Mouse (Mus musculus) kidney, adult 8-10 months (tissue): ENCODE measurements around the gene Vars.
"Not testable (repeated sequence)": the region's sequence is repeated elsewhere in the genome, so short reads cannot be mapped to it uniquely, and the experiment has no call there.

Source experiments
- DNase-seq, 2 experiments: peaks; one replicate each; pipeline ENCODE4 v3.0.0; 2022

Vars gene

GRCm38 (mm10) chr17:35026206-35026605 lies 25.4 kb downstream of the Vars start:
- no peak for DNase-seq

DNA sequence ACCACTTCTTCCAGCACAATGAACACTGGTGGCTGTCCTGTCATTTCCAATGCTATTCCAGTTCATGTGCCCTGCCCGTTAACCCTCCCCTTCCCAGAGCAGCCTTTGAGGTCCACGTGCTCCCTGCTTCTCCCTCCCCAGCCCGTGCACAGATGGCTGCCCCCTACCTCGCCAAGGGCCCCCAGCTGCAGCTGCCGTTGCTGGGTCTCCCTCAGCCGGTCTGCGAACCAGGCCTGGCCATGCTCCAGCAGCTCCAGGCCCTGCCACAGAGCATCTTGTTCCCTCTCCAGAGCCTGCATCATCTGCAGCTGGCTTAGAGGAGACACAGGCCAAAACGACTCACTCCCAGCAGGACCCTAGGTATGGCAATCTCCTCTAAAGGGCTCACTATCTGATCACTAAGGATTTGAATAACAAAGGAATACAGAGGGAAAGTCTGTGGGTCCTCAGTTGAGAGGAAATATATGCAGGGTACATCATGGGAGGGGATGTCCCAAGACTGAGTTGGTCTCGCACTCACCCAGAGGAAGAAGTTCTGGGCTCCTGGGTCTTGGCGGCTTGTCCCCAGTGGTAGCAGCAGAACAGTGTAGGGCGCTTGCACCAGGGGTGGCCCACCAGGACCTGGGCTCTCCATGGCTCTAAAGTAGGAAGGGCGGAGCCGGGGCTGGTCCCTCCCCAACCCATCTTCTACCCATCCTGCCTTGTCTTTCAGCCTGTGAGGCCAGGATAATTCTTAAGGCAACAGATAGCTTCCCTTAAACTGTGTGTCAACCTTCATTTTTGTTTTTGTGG lies 26.7 kb downstream of the Vars start, which contains the start of gene Sapcd1:
Gene Sapcd1, minus strand, starts transcription at position 740 of the 792 bp plus-strand sequence.
- no peak for DNase-seq

DNA sequence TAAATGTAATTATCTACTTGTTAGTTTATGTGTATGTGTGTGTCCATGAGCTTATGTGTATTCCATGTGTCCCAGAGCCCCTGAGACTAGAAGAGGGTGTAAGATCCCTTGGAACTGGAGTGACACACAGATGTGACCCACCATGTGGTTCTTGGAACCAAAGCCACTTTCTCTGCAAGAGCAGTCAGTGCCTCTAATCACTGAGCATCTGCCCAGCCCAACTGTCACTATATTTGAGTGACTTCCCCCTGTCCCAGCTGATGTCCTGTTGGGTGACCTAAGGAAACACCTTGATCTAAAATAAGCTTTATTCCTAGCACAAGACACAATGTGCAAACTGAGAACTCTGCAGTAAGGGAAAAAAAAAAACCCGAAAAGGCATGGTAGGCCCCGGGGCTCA lies 27.5 kb downstream of the Vars start:
- DNase-seq = no peak

- DNase-seq = no peak
Measured at GRCm38 (mm10) chr17:35029691-35030532, 29.1 kb downstream of the Vars start.

DNA sequence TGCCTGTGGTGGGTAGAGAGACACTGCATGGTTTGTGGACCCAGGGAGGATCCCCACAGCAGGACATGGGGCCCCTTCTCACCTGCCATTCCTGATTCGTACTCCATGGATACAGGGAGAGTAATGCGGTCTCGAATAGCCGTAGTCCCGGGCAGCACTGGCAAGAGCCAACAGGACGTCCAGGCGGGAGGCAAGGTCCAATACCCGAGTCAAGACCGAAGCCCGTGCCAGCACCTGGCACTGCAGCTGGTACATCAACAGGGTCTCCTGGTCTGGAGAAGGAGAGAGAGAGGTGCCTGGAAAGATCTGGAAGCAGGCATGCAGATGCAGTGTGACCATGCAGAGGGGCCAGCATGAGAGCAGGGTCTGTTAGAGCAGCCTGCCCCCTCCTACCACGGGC lies 30.5 kb downstream of the Vars start:
- DNase-seq = no peak

DNA sequence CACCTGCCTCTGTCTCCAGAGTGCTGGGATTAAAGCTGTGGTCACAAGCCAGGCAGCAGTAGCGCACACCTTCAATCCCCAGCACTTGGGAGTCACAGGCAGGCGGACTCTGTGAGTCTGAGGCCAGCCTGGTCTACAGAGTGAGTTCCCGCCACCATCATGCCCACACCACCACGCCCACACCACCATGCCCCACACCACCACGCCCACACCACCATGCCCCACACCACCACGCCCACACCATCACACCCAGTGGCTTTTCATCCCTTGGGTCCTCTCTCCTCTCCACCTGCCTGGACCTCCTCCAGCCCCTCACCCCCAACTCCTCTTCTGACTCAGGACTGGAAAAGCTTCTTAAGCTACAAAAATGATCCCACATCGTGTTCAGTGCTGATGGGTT lies 31.1 kb downstream of the Vars start:
- no peak for DNase-seq

DNA sequence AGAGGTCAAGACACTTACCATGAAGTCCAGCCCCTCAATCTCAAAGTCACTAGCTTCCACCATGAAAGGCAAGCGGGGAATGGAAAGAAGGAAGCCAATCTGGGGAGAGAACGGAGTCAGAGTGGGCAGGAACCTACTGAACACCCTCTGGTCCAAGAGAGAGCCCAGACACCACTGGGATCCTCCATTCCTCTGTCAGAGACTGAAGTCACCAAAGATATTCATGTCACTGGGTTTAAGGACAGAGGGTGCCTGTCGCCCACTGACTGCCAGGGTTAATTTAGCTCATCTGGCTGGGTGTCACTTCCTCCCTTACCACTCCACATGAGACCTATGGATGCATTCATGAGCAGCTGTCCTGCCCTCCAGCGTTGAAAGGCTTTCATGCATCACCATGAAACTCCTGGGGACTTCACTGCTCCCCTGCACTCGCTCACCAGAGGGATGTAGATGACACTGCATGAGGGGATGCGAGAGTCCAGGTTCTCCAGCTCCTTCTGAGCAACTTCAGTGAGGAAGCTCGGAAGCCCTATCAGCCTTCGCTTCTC lies 31.6 kb downstream of the Vars start:
- no peak for DNase-seq

DNA sequence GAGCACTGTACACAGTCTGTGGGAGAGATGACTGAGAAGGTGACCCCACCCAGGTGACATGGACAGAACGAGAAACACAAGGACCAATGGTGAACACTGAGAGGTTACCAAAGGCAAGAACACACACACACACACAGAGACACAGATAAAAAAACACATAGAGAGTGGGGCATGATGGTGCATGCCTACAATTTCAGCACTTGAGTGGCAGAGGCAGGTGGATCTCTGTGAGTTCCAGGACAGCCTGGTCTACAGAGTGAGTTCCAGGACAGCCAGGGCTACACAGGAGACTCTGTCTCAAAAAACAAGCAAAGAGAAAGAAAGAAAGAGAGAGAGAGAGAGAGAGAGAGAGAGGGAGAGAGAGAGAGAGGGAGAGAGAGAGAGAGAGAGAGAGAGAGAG lies 32.9 kb downstream of the Vars start:
- DNase-seq = not testable (repeated sequence)

- no peak for DNase-seq
Measured at GRCm38 (mm10) chr17:35034896-35035295, 34.1 kb downstream of the Vars start.

DNA sequence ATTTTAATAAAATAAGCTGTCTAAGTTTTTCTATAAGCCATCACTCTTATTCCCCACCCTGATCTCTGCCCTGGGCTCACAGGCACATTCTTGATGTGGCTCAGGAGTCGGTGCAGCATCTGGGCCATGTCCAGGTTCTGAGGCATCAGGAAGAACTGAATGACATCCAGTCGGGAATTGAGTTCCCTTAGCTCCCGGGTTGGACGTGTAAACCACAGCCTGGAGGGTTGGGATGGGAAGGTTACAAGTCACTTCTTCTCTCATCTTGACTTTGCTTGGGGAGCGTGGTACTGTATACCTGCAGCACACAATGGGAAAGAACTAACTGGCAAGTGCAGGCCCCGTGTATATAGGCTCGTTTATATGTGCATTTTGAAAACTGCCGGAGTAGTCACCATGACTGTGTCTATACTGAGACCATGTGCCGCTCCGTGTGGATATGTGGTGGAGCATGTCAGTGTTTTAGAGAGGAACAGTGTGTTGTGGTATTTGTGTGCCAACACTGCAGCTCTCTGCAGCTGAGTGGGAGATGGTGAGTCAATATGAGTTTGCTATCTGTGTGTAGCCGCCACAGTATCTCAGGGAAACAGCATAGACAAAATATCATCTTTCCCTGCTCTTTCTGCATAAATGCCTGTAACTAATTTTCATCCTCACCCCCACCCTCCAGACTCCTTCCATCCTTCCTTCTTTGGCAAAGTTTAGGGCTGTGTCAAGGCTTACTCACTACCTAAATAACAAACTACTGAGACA lies 38.5 kb downstream of the Vars start:
- DNase-seq = no peak

DNA sequence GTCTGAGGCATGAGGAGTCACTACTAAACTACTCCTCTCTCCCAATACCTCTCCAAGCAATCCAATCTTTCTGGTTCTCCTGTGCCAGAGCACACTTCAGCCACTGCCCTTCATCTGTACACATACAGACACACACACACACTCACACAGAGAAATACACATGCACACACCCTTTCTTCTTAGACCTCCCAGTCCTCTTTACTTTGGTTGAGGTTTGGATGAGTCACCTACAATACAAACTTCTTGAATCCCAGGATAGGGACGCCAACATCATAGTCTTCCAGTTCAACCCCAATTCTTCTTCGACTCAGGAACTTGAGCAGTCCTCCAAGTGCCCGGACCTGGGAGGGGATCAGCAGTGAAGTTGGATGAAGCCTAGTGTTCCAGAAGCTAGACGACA lies 43.0 kb downstream of the Vars start:
- no peak for DNase-seq

DNA sequence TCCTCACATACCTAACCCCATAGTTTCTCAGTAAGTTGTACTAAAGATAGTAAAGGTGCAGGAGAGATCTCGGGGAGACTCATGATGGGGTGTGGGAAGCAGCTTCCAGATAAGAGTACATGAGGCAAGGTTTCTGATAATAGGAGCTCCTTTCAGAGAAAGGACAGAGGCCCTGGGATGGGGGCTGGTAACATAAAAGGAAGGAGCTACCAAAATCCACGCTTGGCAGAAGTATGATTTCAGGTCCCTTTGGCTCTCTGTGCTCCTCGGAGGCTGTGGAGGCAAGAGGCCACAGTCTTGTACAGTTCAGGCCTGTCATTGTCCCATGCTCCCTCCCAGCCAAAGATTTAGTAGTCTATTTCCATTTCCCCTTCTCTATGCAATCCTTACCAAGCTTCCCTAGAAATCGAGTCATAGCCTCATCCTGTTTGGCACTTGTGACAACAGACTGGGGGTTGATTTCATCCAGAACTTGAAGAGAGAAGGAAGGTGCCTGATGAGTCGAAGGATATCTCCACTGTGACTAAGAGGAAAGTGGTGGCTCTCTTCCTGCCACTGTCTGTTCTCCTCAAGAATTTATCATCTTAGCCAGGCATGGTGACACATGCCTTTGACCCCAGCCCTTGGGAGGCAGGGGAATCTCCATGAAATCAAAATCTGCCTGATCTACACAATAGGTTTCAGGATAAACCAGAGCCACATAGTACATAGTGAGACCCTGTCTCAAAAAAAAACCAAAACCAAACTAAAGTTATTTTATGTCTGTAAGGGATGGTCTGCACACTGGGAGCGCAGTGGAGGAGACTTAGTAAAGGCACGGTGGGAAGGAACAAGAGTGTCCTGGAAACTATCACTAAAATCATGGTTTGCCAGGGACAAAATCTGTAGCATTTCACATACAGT lies 44.4 kb downstream of the Vars start:
- DNase-seq = no peak

DNA sequence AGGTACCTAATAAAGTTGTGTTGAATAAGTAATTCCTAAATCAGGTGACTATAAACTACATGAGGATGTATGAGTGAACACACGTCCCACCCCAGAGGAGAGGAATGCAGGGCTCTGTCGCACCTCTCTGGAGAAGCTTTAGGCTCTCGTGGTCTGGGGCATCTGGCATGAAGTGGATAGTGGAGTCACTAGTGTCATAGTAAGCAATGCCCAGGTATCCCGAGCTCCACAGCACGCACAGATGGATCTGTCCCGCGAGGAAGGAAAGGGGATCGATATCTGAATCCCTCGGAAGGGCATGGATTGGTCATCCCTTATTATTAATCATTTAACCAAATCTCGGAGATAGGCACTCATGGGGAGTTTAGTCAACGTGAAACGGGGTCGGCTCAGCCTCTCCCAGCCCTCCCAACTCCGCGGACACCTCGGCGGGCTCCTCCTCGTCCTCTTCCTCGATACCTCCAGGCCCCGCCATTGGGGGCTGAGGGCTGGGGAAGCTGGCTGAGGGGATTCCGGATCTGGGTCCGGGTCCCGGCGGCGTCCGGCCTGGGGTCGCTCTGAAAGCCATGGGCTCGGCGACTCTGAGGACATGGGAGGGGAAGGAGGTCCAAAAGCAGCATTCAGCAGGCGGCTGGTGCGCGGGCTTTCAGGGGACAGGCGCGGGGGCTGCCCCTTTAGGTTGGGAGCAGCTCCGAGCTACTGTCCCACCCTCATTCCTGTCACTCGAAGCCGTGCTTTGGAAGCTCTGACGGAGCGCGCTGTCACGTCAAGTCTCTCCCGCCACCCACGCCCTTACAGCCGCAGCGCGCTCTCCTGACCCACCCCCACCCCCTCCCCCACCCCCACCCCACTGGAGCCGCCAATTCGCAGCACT lies 45.3 kb downstream of the Vars start:
- DNase-seq = peak in 1 of 2 experiments; percentile 15

- DNase-seq = peak; percentile 99
Measured at GRCm38 (mm10) chr17:35046681-35047455, 46.1 kb downstream of the Vars start, which contains the start of gene Msh5. TSS of gene Msh5 (minus strand) at chr17:35046745.

DNA sequence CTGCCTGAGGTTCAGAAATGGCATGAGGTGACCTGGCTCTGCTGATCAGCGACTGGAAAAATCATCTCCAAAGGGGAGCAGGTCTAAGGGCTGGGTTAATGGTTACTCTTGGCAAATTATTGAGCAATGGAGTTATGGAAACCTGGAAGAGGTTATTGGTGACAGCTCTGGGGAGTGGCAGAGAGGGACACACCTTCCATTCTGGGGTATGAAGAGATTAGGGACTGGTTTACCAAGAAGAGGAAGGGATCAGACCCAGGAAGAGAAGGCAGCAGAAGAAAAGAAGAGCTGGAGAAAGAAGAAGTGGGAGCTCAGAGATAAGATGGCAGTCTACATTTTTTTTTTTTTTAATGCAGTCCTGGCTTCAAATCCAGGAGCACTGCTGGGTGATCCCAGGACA lies 46.9 kb downstream of the Vars start:
- DNase-seq = peak; percentile 71 to 90

DNA sequence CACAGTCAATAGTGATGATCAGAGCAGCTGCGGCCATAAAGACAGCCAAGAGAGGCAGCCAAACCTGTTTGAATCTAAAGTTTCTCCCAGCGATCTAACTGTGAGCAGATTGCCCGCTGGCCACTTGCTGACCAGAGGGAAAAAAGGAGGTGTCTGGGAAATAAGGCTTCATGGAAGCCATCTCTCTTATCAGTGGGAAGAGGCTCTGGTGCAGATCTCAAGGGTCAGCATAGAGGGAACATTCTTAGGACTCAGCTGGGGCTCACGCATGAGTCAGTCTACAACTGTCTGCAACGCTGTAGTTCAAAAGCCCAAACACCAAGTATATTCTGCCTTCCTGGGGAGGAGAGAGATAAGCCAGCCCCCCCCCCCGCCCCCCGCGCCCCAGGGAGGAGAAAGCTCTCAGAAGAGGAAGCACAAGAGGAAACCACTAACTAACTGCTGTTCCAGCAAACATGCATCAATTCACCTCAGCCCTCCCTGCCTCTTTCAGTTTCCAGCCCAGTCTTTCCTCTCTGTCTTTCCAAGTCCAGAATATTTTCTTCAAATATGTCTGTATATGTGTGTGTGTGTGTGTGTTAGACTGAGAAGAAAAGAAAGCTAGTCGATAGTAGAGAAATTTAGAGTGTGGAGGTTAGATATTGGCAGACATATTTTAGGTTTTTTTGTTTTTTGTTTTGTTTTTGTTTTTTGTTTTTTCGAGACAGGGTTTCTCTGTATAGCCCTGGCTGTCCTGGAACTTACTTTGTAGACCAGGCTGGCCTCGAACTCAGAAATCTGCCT lies 47.6 kb downstream of the Vars start:
- DNase-seq = peak in 1 of 2 experiments; percentile 22

GRCm38 (mm10) chr17:35048932-35049440 lies 48.2 kb downstream of the Vars start:
- no peak for DNase-seq

- peak in 1 of 2 experiments; percentile 53 for DNase-seq
Measured at GRCm38 (mm10) chr17:35049561-35050016, 48.8 kb downstream of the Vars start, which contains the start of gene Clic1. TSS of gene Clic1 (plus strand) at chr17:35049966.
